Mouse (Mus musculus) liver, embryonic 11.5 days (tissue): ENCODE results near the gene Nup188. TPM values are rescaled to one million over a fixed set of nuclear protein-coding genes. Genes with fewer than 3 reads are reported as not detected.

ENCODE experiments used
- ATAC-seq: fragments of 200-750 bp; cut with Nextera tagmentation; replicated peaks from 2 replicates; pipeline ENCODE4 v1.8.0; 2017; ENCODE audit warnings: moderate number of reproducible peaks, mild to moderate bottlenecking, moderate TSS enrichment, moderate library complexity; ENCODE audit not compliant: low FRiP score
- DNase-seq: peaks from one replicate; pipeline ENCODE4 v3.0.0-alpha.2; 2017; ENCODE audit warnings: low spot score
- H3K27ac ChIP-seq: fragments of 300-500 bp; sonication (generic); 2 replicates; pipeline ENCODE4 v1.5.1; 2014; ENCODE audit warnings: mild to moderate bottlenecking, low read depth, low read length, control low read depth
- H3K27me3 ChIP-seq: fragments of 300-500 bp; sonication (generic); replicated peaks from 2 replicates; pipeline ENCODE4 v1.6.1; 2014; ENCODE audit warnings: low read length, mixed read lengths; ENCODE audit not compliant: control insufficient read depth, insufficient read depth
- H3K36me3 ChIP-seq: fragments of 300-500 bp; sonication (generic); 2 replicates; pipeline ENCODE4 v1.6.1; 2014; ENCODE audit warnings: mild to moderate bottlenecking, low read length, moderate library complexity, mixed read lengths; ENCODE audit not compliant: control insufficient read depth, insufficient read depth
- H3K4me1 ChIP-seq: fragments of 300-500 bp; sonication (generic); replicated peaks from 2 replicates; pipeline ENCODE4 v1.6.1; 2014; ENCODE audit warnings: low read length, mixed read lengths; ENCODE audit not compliant: control insufficient read depth, insufficient read depth
- H3K4me2 ChIP-seq: fragments of 300-500 bp; sonication (generic); 2 replicates; pipeline ENCODE4 v1.6.1; 2014; ENCODE audit warnings: mild to moderate bottlenecking, control low read depth, moderate library complexity
- H3K4me3 ChIP-seq: fragments of 300-500 bp; sonication (generic); 2 replicates; pipeline ENCODE4 v1.5.1; 2014; ENCODE audit warnings: low read depth, low read length, control low read depth
- H3K9ac ChIP-seq: fragments of 300-500 bp; sonication (generic); 2 replicates; pipeline ENCODE4 v1.6.1; 2014; ENCODE audit warnings: low read depth, low read length, control low read depth
- H3K9me3 ChIP-seq: fragments of 300-500 bp; sonication (generic); 2 replicates; pipeline ENCODE4 v1.6.1; 2016; ENCODE audit warnings: low read length, inconsistent platforms, mixed read lengths; ENCODE audit not compliant: control insufficient read depth
- WGBS: fragments of 180-500 bp; shearing (Covaris S2); extraction: QIAGEN DNeasy Blood & Tissue Kit; methylation state at CpG from one replicate; pipeline ENCODE4 v1.1.7; 2014; 5-methylcytosine and 5-hydroxymethylcytosine counted together
- polyA plus RNA-seq: library from polyadenylated mRNA; unstranded; fragments of >200 nt; fragmentation: Nextera tagmentation; extraction: Ambion mirVana; gene quantifications from 2 replicates; pipeline ENCODE4 v1.2.1, GENCODE M21; 2014

Gene Nup188
- polyA plus RNA-seq, 1 experiment from 2014 or later, result 60.1 TPM

DNA sequence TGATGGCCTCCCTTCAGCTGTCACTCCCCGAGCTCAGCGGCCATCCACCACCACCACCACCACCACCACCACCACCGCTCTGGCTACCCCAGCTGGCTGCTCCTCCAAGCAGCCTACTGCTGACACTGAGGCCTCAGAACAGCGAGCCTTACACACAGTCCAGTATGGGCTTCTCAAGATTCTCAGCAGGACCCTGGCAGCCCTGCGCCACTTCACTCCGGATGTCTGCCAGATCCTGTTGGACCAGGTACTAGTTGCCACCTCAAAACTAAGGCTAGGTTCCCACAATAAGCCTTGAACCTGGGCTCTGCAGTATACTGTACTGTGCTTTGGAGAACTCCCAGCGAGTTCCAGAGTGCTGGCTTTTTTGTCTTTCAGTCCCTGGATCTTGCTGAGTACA lies 56.3 kb downstream of the Nup188 start:
- H3K36me3 ChIP-seq, result peaks cover 54% of the 10 kb centered on the region
- H3K4me1 ChIP-seq, result no peaks in the 10 kb centered on the region
- H3K9me3 ChIP-seq, result no peaks in the 10 kb centered on the region
- H3K4me3 ChIP-seq, result no peak overlapping the region
- H3K9ac ChIP-seq, result no peak overlapping the region
- H3K27me3 ChIP-seq, result no peaks in the 10 kb centered on the region
- H3K4me2 ChIP-seq, result no peak overlapping the region
- WGBS, result 87% methylated on average over 7 of the region's 7 CpGs
- DNase-seq (no peak), ATAC-seq (no peak)
- H3K27ac ChIP-seq, result no peak overlapping the region

DNA sequence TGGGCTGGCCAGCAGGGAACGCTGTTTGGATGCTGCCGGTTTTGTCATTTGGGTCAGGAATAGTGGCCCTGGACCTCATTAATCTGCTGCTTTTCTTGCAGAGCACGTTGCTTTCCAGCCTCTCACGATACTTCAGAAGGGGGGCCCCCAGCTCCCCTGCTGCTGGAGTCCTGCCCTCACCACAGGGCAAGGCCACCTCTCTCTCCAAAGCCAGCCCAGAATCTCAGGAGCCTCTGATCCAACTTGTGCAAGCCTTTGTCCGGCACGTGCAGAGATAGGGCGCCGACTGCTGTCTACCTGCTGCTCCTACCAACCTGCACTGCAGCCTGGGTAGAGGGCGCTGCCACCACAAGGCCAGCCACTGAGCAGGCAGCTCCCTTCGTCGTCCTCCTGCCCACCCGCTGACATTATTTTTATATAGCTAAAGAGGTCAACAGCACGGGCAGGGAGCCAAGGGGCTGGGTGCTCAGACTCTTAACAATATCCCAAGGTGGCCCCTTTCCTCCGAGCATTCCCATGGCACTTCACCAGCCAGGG lies 57.5 kb downstream of the Nup188 start:
- no peak for ATAC-seq
- WGBS, result 86% methylated on average over 14 of the region's 14 CpGs
- Histone ChIP-seq H3K27me3 (no peaks in the 10 kb centered on the region), H3K4me1 (no peaks in the 10 kb centered on the region), H3K4me3 (no peak overlapping the region), H3K9me3 (no peaks in the 10 kb centered on the region), H3K27ac (no peak overlapping the region), H3K36me3 (peaks cover 59% of the 10 kb centered on the region), H3K4me2 (no peak overlapping the region), H3K9ac (no peak overlapping the region)
- DNase-seq, result no peak

DNA sequence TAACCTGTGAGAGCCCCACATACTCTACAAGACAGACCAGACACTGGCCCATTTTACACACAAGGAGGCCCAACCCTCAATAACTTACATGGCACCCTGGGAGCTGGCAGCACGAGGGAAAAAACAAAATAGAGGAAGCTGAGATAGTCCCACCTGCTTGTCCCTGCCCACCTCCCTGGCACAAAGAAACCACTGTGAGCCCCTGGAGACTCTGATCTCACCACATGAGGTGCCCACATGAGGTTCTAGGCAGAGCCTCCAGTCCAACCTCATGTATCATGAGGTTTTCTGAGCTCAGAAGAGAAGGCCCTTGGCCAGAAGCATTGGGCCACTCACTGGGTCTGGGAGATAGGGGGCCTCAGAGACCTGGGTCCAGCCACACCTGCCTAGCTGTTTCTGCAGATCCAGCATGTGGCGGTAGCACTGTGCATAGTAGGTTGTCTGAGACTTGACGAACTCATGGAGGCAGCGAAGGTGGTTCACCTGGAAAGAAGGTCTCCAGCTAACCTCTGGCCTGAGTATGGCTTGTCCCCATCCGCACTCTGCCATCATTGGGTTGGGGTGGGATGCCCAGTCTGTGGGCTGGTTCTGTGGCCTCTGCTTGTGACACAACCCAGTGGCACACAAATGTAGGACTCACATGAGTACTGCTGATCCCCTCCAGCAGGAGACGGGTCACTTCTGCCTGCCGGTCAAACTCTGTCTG lies 59.9 kb downstream of the Nup188 start:
- 87% methylated on average over 7 of the region's 7 CpGs for WGBS
- H3K27ac ChIP-seq, result no peak overlapping the region
- no peak for DNase-seq
- no peaks in the 10 kb centered on the region for H3K9me3 ChIP-seq
- no peaks in the 10 kb centered on the region for H3K27me3 ChIP-seq
- no peaks in the 10 kb centered on the region for H3K4me1 ChIP-seq
- H3K9ac ChIP-seq, result no peak overlapping the region
- no peak overlapping the region for H3K4me3 ChIP-seq
- H3K36me3 ChIP-seq, result peaks cover 49% of the 10 kb centered on the region
- ATAC-seq, result no peak
- no peak overlapping the region for H3K4me2 ChIP-seq

DNA sequence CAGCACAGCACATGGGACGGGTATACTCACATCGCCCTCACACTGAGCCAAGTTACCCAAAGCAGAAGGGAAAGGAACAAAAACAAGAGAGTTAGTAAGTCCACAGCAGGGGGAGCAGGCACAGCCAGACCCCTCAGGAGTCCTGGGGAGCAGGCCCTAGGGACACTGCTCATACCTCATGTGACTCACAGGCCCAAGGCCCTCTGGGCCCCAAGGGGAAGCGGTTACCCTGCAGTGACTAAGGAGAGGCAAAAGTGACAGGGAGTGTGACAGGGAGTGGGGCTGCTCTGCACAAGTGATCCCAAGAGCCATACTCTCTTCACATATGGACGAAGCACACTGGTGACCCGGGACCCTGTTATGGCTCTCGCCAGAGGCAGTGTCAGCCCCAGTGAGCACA lies 63.0 kb downstream of the Nup188 start:
- ATAC-seq (no peak), DNase-seq (no peak)
- 92% methylated on average over 6 of the region's 6 CpGs for WGBS
- H3K27ac ChIP-seq, result no peak overlapping the region
- no peaks in the 10 kb centered on the region for H3K4me1 ChIP-seq
- H3K9me3 ChIP-seq, result no peaks in the 10 kb centered on the region
- no peak overlapping the region for H3K4me2 ChIP-seq
- no peaks in the 10 kb centered on the region for H3K27me3 ChIP-seq
- peaks cover 36% of the 10 kb centered on the region for H3K36me3 ChIP-seq
- H3K9ac ChIP-seq, result no peak overlapping the region
- H3K4me3 ChIP-seq, result no peak overlapping the region

DNA sequence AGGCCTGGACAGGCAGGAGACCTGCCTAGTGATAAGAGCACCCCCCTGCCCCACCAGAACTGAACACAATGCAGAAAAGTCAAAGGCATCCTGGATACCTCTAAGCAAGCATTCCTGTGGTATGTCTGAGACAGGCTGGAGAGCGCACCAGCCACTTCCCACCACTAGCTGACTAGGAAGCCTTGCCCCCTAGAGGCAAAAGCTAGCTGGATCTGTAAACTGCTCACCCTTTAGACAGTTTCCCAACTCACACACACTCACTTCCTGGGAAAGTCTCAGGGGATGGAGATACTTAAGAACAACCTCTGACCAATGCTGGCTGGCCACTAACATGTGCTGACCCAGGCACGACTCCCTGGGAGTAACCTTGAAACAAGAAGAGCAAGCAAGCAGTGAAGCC lies 65.0 kb downstream of the Nup188 start:
- no peak overlapping the region for H3K4me3 ChIP-seq
- no peak overlapping the region for H3K9ac ChIP-seq
- no peak overlapping the region for H3K27ac ChIP-seq
- H3K4me2 ChIP-seq, result no peak overlapping the region
- DNase-seq, result no peak
- H3K36me3 ChIP-seq, result peaks cover 30% of the 10 kb centered on the region
- no peaks in the 10 kb centered on the region for H3K27me3 ChIP-seq
- no peak for ATAC-seq
- 67% methylated on average over 2 of the region's 2 CpGs for WGBS
- H3K4me1 ChIP-seq, result no peaks in the 10 kb centered on the region; the same call in 1 of the 2 replicates
- H3K9me3 ChIP-seq, result no peaks in the 10 kb centered on the region

DNA sequence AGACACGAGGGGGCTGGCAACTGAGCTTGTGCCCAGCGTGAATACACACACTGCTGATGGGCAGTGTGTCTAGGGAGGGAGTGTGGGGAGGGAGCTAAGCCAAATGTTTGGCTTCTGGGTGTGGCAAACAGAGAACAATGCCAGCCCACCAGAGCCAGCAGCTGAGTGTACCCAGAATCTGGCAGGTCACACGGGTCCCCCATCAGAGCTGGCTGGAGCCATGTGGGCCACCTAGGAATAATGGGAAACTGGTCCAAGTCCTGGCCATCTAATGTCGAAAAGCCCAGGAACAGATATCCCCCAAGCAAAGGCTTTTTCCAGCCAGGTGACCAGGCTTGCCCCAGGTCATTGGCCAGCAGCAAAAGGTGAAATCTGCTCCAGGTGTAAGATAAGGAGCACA lies 69.7 kb downstream of the Nup188 start:
- Histone ChIP-seq H3K9ac (no peak overlapping the region), H3K4me2 (no peak overlapping the region), H3K4me1 (peaks cover 21% of the 10 kb centered on the region), H3K4me3 (no peak overlapping the region), H3K27me3 (no peaks in the 10 kb centered on the region), H3K36me3 (no peaks in the 10 kb centered on the region; the same call in 1 of the 2 replicates), H3K27ac (no peak overlapping the region), H3K9me3 (no peaks in the 10 kb centered on the region)
- DNase-seq (no peak), ATAC-seq (no peak)
- 65% methylated on average over 4 of the region's 4 CpGs for WGBS

DNA sequence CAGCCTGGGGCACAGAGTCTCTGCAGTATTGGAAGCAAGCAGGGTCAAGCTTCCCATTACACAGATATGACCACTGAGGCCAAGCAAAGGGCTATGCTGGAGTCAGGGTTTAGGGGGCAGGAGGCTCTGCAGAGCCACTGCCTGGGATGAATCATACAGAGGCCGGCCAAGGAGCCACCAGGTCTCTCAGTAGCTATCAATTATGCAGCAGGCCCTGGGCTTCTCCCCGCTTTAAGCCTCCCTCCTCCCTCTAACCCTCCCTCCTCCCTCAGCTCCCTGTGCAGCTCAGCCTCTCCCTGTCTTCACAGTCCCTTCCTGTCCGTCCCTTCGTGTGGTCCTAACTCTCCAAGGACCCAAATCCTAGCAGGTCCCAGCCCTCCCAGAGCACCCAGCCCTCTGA lies 70.1 kb downstream of the Nup188 start:
- no peaks in the 10 kb centered on the region for H3K9me3 ChIP-seq
- no peaks in the 10 kb centered on the region; the same call in 1 of the 2 replicates for H3K36me3 ChIP-seq
- no peak overlapping the region for H3K27ac ChIP-seq
- 47% methylated on average over 4 of the region's 4 CpGs for WGBS
- H3K9ac ChIP-seq, result no peak overlapping the region
- H3K27me3 ChIP-seq, result no peaks in the 10 kb centered on the region
- peaks cover 21% of the 10 kb centered on the region for H3K4me1 ChIP-seq
- H3K4me3 ChIP-seq, result no peak overlapping the region
- no peak overlapping the region for H3K4me2 ChIP-seq
- DNase-seq (no peak), ATAC-seq (no peak)

DNA sequence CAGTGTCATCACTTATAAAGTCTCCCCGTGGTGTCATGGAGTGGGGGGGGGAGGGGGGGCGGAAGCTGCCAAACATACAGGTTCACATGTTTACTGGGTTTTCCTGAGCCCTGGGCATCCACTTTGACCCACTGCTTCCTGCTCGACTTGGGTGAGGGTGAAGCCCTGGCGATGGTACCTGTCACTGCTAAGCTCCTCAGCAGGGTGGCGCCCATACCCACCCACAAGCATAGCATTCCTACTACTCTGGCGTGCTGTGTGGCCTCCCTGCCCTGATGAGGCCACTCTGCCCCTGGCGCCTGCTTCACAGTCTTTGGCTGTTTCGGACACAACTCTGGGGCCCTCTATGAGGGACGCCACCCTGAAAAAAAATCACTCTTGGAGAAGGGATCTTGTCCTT lies 70.7 kb downstream of the Nup188 start:
- DNase-seq (no peak), ATAC-seq (no peak)
- H3K27ac ChIP-seq, result no peak overlapping the region
- 75% methylated on average over 9 of the region's 9 CpGs for WGBS
- H3K27me3 ChIP-seq, result no peaks in the 10 kb centered on the region
- peaks cover 21% of the 10 kb centered on the region for H3K4me1 ChIP-seq
- no peak overlapping the region for H3K9ac ChIP-seq
- no peak overlapping the region for H3K4me2 ChIP-seq
- H3K36me3 ChIP-seq, result no peaks in the 10 kb centered on the region; the same call in 1 of the 2 replicates
- no peak overlapping the region for H3K4me3 ChIP-seq
- H3K9me3 ChIP-seq, result no peaks in the 10 kb centered on the region
